Mouse (Mus musculus): ENCODE data around the gene Mrrf. TPM values are rescaled to one million over a fixed set of nuclear protein-coding genes. Genes with fewer than 3 reads are reported as not detected.
A peak's percentile ranks its signal among the peaks of the same experiment; 100 is the strongest.

Gene Mrrf
- total RNA-seq, 1 experiment, result 8.4 TPM

GRCm38 (mm10) chr2:36200813-36201212 lies 64.6 kb downstream of the Mrrf start:
- peaks cover 4 to 17% of the 10 kb centered on the region in 2 experiments; a peak in 3 of 4 replicates for H3K4me1 ChIP-seq (ENCODE audit: control insufficient read depth in 2 of 2, insufficient read depth in 2 of 2, low read length in 2 of 2, poor library complexity in 1 of 2)
- TF ChIP-seq ZC3H11A (IDR thresholded peaks at IDR 0.05; ENCODE audit: borderline replicate concordance, low read depth, low read length), result no peak
- TF ChIP-seq HCFC1 (IDR thresholded peaks at IDR 0.05; ENCODE audit: borderline replicate concordance, insufficient read depth, low read length), result no peak
- TF ChIP-seq ZNF384 (IDR thresholded peaks at IDR 0.05; ENCODE audit: low read depth, low read length), result no peak
- no peak for TF ChIP-seq CHD2 (IDR thresholded peaks at IDR 0.05; ENCODE audit: low read depth, low read length)
- no peak for TF ChIP-seq MAFK (IDR thresholded peaks at IDR 0.05; ENCODE audit: insufficient read depth, low read depth, low read length)

GRCm38 (mm10) chr2:36201756-36202610 lies 65.8 kb downstream of the Mrrf start:
- H3K9me3 ChIP-seq (ENCODE audit: control insufficient read depth, insufficient read depth, low read depth, low read length), result no peaks in the 10 kb centered on the region
- H3K27ac ChIP-seq (ENCODE audit: insufficient read depth, low read depth, low read length, poor library complexity, severe bottlenecking), result no peak overlapping the region
- no peak for DNase-seq (ENCODE audit: low read depth, low spot score)
- TF ChIP-seq HCFC1 (IDR thresholded peaks at IDR 0.05; ENCODE audit: borderline replicate concordance, insufficient read depth, low read length) (no peak), ZNF384 (IDR thresholded peaks at IDR 0.05; ENCODE audit: low read depth, low read length) (no peak), ZC3H11A (IDR thresholded peaks at IDR 0.05; ENCODE audit: borderline replicate concordance, low read depth, low read length) (no peak)
- in situ Hi-C loops (cut with MboI; ENCODE audit: low sequenced_read_pairs in 2 of 2, unreplicated experiment in 2 of 2), result no loop called here
- peaks cover 4 to 17% of the 10 kb centered on the region in 2 experiments; a peak in 3 of 4 replicates for H3K4me1 ChIP-seq (ENCODE audit: control insufficient read depth in 2 of 2, insufficient read depth in 2 of 2, low read length in 2 of 2, poor library complexity in 1 of 2)
- H3K36me3 ChIP-seq (ENCODE audit: control insufficient read depth, insufficient read depth, low read length, poor library complexity, severe bottlenecking), result no peaks in the 10 kb centered on the region
- H3K9ac ChIP-seq (ENCODE audit: insufficient read depth, low read depth, low read length, poor library complexity, severe bottlenecking), result no peak overlapping the region
- no peak overlapping the region for H3K4me3 ChIP-seq (ENCODE audit: insufficient read depth in 1 of 2, low read depth in 1 of 2, low read length in 2 of 2, poor library complexity in 1 of 2, severe bottlenecking in 1 of 2)

More at GRCm38 (mm10) chr2:36200813-36201212, 64.6 kb downstream of the Mrrf start:
- H3K4me3 ChIP-seq (ENCODE audit: insufficient read depth in 1 of 2, low read depth in 1 of 2, low read length in 2 of 2, poor library complexity in 1 of 2, severe bottlenecking in 1 of 2), result no peak overlapping the region
- no peak for DNase-seq (ENCODE audit: low read depth, low spot score)
- H3K36me3 ChIP-seq (ENCODE audit: control insufficient read depth, insufficient read depth, low read length, poor library complexity, severe bottlenecking), result no peaks in the 10 kb centered on the region
- H3K9ac ChIP-seq (ENCODE audit: insufficient read depth, low read depth, low read length, poor library complexity, severe bottlenecking), result no peak overlapping the region
- no peak overlapping the region for H3K27ac ChIP-seq (ENCODE audit: insufficient read depth, low read depth, low read length, poor library complexity, severe bottlenecking)
- in situ Hi-C loops (cut with MboI; ENCODE audit: low sequenced_read_pairs in 2 of 2, unreplicated experiment in 2 of 2), result no loop called here
- H3K9me3 ChIP-seq (ENCODE audit: control insufficient read depth, insufficient read depth, low read depth, low read length), result no peaks in the 10 kb centered on the region

GRCm38 (mm10) chr2:36202611-36202880 lies 66.4 kb downstream of the Mrrf start:
- H3K4me1 ChIP-seq (ENCODE audit: control insufficient read depth in 2 of 2, insufficient read depth in 2 of 2, low read length in 2 of 2, poor library complexity in 1 of 2), result peaks cover 4 to 17% of the 10 kb centered on the region in 2 experiments; a peak in 3 of 4 replicates
- in situ Hi-C loops (cut with MboI; ENCODE audit: low sequenced_read_pairs in 2 of 2, unreplicated experiment in 2 of 2), result no loop called here

GRCm38 (mm10) chr2:36203011-36203825 lies 67.0 kb downstream of the Mrrf start:
- Histone ChIP-seq H3K4me3 (ENCODE audit: insufficient read depth in 1 of 2, low read depth in 1 of 2, low read length in 2 of 2, poor library complexity in 1 of 2, severe bottlenecking in 1 of 2) (peak overlapping the region; percentile 28 to 41; a peak in 3 of 4 replicates), H3K36me3 (ENCODE audit: control insufficient read depth, insufficient read depth, low read length, poor library complexity, severe bottlenecking) (no peaks in the 10 kb centered on the region), H3K9me3 (ENCODE audit: control insufficient read depth, insufficient read depth, low read depth, low read length) (no peaks in the 10 kb centered on the region), H3K27ac (ENCODE audit: insufficient read depth, low read depth, low read length, poor library complexity, severe bottlenecking) (no peak overlapping the region), H3K4me1 (ENCODE audit: control insufficient read depth in 2 of 2, insufficient read depth in 2 of 2, low read length in 2 of 2, poor library complexity in 1 of 2) (peaks cover 4 to 15% of the 10 kb centered on the region in 2 experiments; a peak in 3 of 4 replicates), H3K9ac (ENCODE audit: insufficient read depth, low read depth, low read length, poor library complexity, severe bottlenecking) (no peak overlapping the region)
- in situ Hi-C loops (cut with MboI; ENCODE audit: low sequenced_read_pairs in 2 of 2, unreplicated experiment in 2 of 2), result no loop called here
- TF ChIP-seq ZC3H11A (IDR thresholded peaks at IDR 0.05; ENCODE audit: borderline replicate concordance, low read depth, low read length) (no peak), HCFC1 (IDR thresholded peaks at IDR 0.05; ENCODE audit: borderline replicate concordance, insufficient read depth, low read length) (no peak), CHD2 (IDR thresholded peaks at IDR 0.05; ENCODE audit: low read depth, low read length) (no peak), MAFK (IDR thresholded peaks at IDR 0.05; ENCODE audit: insufficient read depth, low read depth, low read length) (no peak), ZNF384 (IDR thresholded peaks at IDR 0.05; ENCODE audit: low read depth, low read length) (no peak)
- DNase-seq (ENCODE audit: low read depth, low spot score), result no peak

More at GRCm38 (mm10) chr2:36202611-36202880, 66.4 kb downstream of the Mrrf start:
- no peak for DNase-seq (ENCODE audit: low read depth, low spot score)
- Histone ChIP-seq H3K9ac (ENCODE audit: insufficient read depth, low read depth, low read length, poor library complexity, severe bottlenecking) (no peak overlapping the region), H3K4me3 (ENCODE audit: insufficient read depth in 1 of 2, low read depth in 1 of 2, low read length in 2 of 2, poor library complexity in 1 of 2, severe bottlenecking in 1 of 2) (no peak overlapping the region), H3K9me3 (ENCODE audit: control insufficient read depth, insufficient read depth, low read depth, low read length) (no peaks in the 10 kb centered on the region), H3K27ac (ENCODE audit: insufficient read depth, low read depth, low read length, poor library complexity, severe bottlenecking) (no peak overlapping the region), H3K36me3 (ENCODE audit: control insufficient read depth, insufficient read depth, low read length, poor library complexity, severe bottlenecking) (no peaks in the 10 kb centered on the region)
- TF ChIP-seq ZC3H11A (IDR thresholded peaks at IDR 0.05; ENCODE audit: borderline replicate concordance, low read depth, low read length), result no peak
- no peak for TF ChIP-seq MAFK (IDR thresholded peaks at IDR 0.05; ENCODE audit: insufficient read depth, low read depth, low read length)
- no peak for TF ChIP-seq HCFC1 (IDR thresholded peaks at IDR 0.05; ENCODE audit: borderline replicate concordance, insufficient read depth, low read length)
